Mouse (Mus musculus) thymus, postnatal 36 days (tissue): ENCODE data around the gene Efna2.
A peak's percentile ranks its signal among the peaks of the same experiment; 100 is the strongest.

Experiments
- DNase-seq, 2 experiments: peaks; one replicate each; pipeline ENCODE4 v3.0.0; 2022; ENCODE audit warnings: mixed read lengths in 2 of 2

Gene Efna2

GRCm38 (mm10) chr10:80179068-80180051, at the start of gene Efna2:
TSS of gene Efna2 (plus strand) at chr10:80179482.
- DNase-seq = peak in 1 of 2 experiments; percentile 52

GRCm38 (mm10) chr10:80129846-80130245, 49.4 kb upstream of the Efna2 start:
- no peak for DNase-seq

GRCm38 (mm10) chr10:80130403-80131031, 48.8 kb upstream of the Efna2 start:
- no peak for DNase-seq

DNA sequence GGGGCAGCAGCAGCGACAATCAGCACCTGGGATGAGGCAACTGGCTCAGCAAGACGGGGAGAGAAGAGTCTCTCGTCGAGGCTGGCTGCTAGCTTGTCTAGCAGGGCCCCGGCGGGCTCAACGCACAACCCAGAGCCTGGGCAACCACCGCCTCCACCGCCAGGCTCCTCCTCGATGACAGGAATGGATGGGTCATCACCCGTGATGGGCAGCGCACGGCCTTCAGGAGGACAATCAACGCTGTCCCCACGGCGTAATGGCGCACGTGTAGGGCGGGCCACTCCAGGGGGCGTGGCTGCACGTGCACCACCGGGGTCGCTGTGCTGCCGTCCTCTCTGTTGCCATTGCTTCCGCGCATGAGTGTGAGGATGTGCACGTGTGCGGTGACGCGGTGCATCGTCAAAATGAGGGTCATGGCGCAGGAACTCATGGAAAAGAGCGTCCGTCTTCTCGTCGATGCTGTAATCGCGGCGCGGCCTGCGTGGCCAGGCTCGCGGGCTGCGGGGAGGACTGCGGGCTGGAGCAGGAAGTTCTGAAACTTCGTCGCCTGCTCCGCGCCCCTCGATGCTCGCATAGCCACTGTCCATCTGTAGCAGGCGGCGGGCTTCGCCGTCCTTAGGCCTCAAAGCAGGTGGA, 47.8 kb upstream of the Efna2 start:
- peak in 1 of 2 experiments; percentile 28 for DNase-seq

DNA sequence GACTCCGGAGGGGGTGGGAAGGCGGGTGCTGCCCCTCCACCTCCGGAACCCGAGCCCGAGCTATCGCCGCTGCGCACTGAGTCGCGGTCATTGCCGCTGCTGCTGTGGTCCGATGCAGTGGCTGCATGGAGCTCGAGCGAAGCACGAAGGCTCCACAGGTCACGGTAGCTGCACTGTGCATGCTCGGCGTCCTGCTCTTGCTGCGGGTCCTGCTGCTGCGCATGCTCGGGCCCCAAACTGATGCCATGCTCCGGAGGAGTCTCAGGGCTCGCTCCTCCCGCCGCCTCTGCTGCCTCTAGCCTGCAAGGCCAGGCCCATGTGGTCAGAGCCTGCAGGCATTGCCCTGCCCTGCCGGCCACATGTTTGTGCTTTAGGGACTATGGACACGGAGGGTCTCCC, 47.3 kb upstream of the Efna2 start:
- DNase-seq = no peak

GRCm38 (mm10) chr10:80133226-80133849, 45.9 kb upstream of the Efna2 start:
- peak in 1 of 2 experiments; percentile 47 for DNase-seq

DNA sequence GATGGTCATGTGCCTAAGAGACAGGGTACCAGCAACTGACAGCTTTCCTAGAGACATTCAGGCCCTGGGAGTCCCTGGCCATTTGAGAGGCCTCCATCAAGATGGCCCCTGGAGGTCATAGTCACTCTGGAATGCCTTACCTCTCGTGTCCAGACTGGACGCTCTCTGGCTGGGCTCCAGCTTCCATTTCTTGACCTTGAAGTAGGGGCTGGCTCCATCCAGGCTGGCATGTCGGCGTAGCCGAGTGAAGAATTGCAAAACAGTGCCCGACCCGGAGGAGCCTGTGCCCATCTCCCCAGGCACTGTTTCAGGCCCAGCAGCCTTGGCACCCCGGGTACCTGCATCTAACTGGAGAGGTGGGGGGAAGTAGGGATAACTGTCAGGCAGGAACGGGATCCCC, 44.9 kb upstream of the Efna2 start:
- no peak for DNase-seq

DNA sequence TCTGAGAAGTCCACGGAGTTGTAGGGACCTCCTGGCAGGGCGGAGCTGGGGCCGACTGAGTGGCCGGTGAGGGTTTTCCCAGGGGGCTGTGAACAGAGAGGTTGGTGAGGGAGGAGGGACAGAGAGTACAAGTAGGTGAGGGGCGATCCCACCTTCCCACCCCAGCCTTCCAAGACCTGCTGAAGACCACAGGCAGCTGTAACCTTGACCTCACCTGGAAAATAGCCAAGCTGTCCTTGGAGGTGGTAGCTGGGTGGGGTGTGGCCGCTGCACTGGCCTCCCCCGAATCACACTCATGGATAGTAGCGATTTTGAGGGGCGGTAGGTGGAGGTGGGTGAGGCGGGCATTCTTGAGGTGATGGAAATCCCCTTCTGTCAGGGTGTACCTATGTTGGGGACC, 44.1 kb upstream of the Efna2 start:
- DNase-seq = no peak

- DNase-seq = no peak
Measured at GRCm38 (mm10) chr10:80135641-80136040, 43.6 kb upstream of the Efna2 start.

DNA sequence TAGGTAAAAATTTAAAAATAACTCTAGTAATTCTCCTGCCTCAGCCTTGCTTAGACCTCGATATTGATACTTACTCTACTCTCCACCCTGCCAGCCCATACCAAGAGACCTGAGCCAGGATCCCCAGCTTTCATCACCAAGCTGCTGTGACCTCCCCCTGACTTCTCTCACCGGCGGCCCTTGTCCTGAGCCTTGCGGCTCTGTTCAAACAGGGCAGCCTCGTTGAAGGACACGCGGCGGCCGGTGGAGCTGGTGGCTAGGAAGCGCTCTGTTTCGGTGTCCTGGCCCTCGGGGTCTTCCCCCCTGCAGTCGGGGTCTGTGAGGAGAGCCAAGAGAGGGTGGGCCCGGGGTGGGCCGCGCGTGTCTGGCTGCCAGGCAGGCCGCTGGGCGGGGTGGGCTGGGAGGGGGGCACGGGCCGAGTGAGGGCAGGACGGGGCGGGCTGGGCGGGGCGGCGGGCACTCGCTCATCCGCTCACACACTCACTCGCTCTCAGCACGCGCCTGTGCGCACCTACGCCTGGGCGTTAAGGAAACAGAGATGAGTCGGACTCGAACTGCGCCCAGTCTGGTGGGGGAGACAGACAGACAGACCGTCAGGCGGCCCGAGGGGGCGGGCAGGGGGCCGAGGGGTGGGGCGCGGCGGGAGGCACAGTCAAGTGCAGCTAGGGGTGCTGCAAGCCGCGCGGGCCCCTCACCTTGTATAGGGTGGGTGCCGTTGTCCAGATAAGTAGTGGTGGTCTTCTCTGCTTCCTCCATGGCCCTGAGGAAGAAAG, 42.9 kb upstream of the Efna2 start:
- peak in 1 of 2 experiments; percentile 26 for DNase-seq

- DNase-seq = peak in 1 of 2 experiments; percentile 52
Measured at GRCm38 (mm10) chr10:80136952-80137625, 42.2 kb upstream of the Efna2 start.

- peak in 1 of 2 experiments; percentile 32 for DNase-seq
Measured at GRCm38 (mm10) chr10:80137626-80138552, 41.4 kb upstream of the Efna2 start.

DNA sequence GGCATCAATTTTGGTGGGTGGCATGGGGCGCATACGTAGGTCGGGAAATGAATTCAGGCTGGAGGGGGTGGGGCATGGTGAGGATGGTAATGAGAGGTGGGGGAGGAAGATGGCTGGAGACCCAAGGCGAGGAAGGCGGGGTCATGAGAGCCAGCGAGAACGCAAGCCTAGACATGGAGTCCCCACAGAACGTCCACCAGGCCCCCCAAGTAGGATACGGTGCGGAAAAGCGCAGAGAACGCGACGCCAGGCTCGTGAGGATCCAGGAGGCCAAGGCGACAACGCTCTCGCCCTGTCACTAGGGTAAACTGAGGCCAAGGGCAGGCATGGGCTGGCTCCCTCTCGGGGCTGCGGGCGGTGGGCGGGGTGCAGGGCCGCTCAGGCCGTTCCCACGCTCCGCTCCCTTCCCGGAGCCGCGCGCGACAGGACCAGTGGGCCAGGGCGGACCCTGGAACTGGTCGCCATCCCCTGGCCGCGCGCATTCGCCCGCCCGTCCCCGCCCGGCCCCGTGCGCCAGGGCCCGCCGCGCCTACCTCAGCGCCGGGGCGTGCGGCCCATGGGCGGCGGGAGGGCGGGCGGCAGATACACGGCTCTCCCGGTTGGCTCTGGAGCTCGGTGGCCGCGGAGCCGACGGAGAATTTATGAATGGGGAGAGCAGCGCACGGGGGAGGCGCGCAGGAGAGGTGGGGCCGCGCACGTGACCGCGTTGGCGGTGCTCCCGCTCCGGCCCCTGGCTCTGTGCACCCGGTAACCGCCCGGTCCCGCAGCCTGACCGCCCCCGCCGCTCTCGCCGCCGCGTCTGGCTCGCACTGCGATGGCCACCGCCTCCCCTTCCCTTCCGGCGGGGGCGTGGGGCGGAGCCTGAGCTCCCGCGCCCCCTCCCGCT, 40.5 kb upstream of the Efna2 start, which contains the start of gene Atp5d:
Gene Atp5d (plus strand): TSS at position 80 of the 886 bp plus-strand sequence.
- peak; percentile 65 to 73 for DNase-seq

DNA sequence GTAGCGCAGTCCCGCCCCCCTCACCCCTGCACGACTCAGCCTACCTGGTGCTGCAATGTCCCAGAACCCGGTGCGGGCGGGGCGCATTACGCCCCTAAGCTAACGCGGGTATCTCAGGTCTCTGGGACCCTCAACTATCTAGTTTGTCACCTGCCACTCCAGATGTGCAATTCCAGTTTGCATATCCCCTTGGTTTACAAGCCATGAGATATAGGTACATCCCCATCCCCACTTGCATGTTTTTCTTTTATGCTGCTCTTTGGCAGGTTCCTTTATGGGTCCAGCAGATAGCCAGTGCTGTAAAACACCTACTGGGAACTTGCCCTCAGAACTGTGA, 39.9 kb upstream of the Efna2 start:
- DNase-seq = no peak

- DNase-seq = no peak
Measured at GRCm38 (mm10) chr10:80139975-80140665, 39.2 kb upstream of the Efna2 start.

GRCm38 (mm10) chr10:80140666-80141035, 38.6 kb upstream of the Efna2 start, which contains the start of gene Cbarp:
TSS of gene Cbarp (minus strand) at chr10:80140835.
- no peak for DNase-seq

DNA sequence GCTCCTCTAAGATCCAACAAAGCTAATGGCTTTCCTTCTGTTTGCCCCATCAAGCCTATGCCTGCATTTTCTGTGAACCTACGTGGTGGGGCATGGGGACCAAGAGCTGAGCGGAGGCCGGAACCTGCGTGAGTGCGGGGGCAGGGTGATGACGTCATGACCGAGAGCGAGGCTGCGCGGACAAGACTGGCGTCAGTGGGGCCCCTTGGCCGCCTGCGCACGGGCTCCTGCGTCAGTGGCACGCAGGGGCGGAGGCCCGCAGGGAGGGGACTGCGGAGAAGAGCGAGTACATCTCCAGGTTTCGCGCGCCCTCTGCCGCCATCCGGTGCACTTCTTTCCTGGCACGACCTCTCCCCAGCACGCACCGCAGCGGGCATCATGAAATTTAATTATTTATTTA, 38.0 kb upstream of the Efna2 start:
- peak; percentile 94 to 98 for DNase-seq

- DNase-seq = peak; percentile 86 to 93
Measured at GRCm38 (mm10) chr10:80141786-80142529, 37.3 kb upstream of the Efna2 start.
